Mouse (Mus musculus): Measurements from ENCODE around the gene Prkce.

DNA sequence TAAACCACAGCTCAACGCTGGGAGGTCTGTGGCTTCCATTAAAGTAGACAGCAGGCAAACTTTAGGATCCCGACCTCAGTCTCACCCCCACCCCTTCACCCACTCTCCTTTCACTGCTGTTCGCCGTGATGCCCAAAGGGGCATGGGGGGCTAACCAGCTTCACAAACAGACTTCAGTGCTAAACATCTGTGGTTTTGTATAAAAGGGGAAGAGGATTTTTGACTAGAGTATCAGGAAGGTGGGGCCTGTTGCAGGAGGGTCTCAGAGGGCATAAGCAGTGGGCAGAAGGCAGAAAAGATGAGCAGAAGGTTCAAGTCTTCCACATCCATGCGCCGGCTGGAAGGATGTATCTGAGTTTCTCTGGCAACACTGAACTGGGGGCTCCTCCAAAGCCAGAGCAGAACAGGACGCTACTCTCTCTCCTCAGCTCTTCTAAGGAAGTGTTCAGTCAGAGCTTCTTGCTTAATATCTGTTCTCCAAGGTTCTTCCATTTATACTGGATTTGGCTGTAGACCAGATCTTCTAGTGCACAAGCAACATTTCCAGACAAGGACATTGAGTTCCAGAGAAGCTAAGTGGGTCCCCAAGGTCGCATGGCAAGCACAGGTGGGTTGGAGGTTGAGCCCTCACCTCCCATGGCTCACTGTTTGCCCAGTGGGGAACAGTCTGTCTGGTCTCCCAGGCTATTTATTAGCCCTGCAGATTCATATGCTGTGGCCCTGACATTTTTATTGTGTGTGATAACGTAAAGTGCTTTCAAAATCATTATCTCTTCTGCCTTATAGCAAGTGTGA, 2.8 kb downstream of the Prkce start:
- TF ChIP-seq CTCF (IDR thresholded peaks at IDR 0.05; ENCODE audit: low read depth) (no peak), EP300 (IDR thresholded peaks at IDR 0.05; ENCODE audit: low read depth) (no peak)
